Mouse (Mus musculus) spleen, adult 2 months (tissue): ENCODE results near the gene Ofcc1. TPM values are rescaled to one million over a fixed set of nuclear protein-coding genes. Genes with fewer than 3 reads are reported as not detected.

Source experiments
- DNase-seq, 2 experiments: peaks; one replicate each; pipeline versions ENCODE4 v3.0.0 to v3.0.0-alpha.2; 2012 to 2021; ENCODE audit warnings: low spot score in 2 of 2, low read depth in 1 of 2
- H3K27ac ChIP-seq: fragments of 200-500 bp; 2 replicates; pipeline ENCODE4 v1.5.1; 2012; ENCODE audit warnings: low read length, inconsistent platforms; ENCODE audit not compliant: insufficient read depth
- H3K27me3 ChIP-seq: fragments of 200-500 bp; 2 replicates; pipeline ENCODE4 v1.6.1; 2012; ENCODE audit warnings: mild to moderate bottlenecking, moderate library complexity, low read length, inconsistent platforms; ENCODE audit not compliant: control insufficient read depth, insufficient read depth
- H3K36me3 ChIP-seq: fragments of 200-500 bp; 2 replicates; pipeline ENCODE4 v1.6.1; 2012; ENCODE audit warnings: mild to moderate bottlenecking, low read length, inconsistent platforms; ENCODE audit not compliant: control insufficient read depth, insufficient read depth
- H3K4me1 ChIP-seq: fragments of 200-500 bp; 2 replicates; pipeline ENCODE4 v1.6.1; 2011; ENCODE audit warnings: inconsistent platforms; ENCODE audit not compliant: control insufficient read depth, insufficient read depth, insufficient read length
- H3K4me3 ChIP-seq: fragments of 200-500 bp; 2 replicates; pipeline ENCODE4 v1.5.1; 2011; ENCODE audit warnings: mild to moderate bottlenecking, inconsistent platforms; ENCODE audit not compliant: insufficient read depth, insufficient read length; ENCODE audit errors: extremely low read depth
- CTCF ChIP-seq: fragments of 200-500 bp; IDR thresholded peaks from 2 replicates; pipeline ENCODE4 v1.5.1; 2011; ENCODE audit warnings: mild to moderate bottlenecking, inconsistent platforms; ENCODE audit not compliant: insufficient read depth, insufficient read length, insufficient replicate concordance; ENCODE audit errors: extremely low read depth
- POLR2A ChIP-seq: fragments of 200-500 bp; IDR thresholded peaks from 2 replicates; pipeline ENCODE4 v1.6.1; 2011; ENCODE audit warnings: low read depth, low read length, inconsistent platforms
- WGBS: fragments of 180-500 bp; shearing (Covaris S2); methylation state at CpG from one replicate; pipeline ENCODE4 v1.1.7; 2018; 5-methylcytosine and 5-hydroxymethylcytosine counted together
- polyA plus RNA-seq: library from polyadenylated mRNA; depleted of rRNA; stranded (reverse); fragments of >200 nt; gene quantifications from 2 replicates; pipeline ENCODE4 v1.2.3, GENCODE M21; 2012

The Ofcc1 gene
- polyA plus RNA-seq, 1 experiment, result not detected

- 92% methylated on average over 10 of the region's 10 CpGs for WGBS
- Histone ChIP-seq H3K4me3 (no peak overlapping the region), H3K27me3 (no peaks in the 10 kb centered on the region), H3K36me3 (no peaks in the 10 kb centered on the region), H3K27ac (no peak overlapping the region), H3K4me1 (no peaks in the 10 kb centered on the region)
- TF ChIP-seq POLR2A (no peak), CTCF (no peak)
- no peak for DNase-seq
These were observed 70.4 kb downstream of the Ofcc1 start for GRCm38 (mm10) chr13:40290846-40291245.

- 17% methylated on average over 4 of the region's 4 CpGs for WGBS
- no peak overlapping the region for H3K27ac ChIP-seq
- H3K4me1 ChIP-seq, result no peaks in the 10 kb centered on the region
- TF ChIP-seq CTCF (no peak), POLR2A (no peak)
- no peak for DNase-seq
- no peaks in the 10 kb centered on the region for H3K27me3 ChIP-seq
- no peaks in the 10 kb centered on the region for H3K36me3 ChIP-seq
- H3K4me3 ChIP-seq, result no peak overlapping the region
These were observed 72.6 kb downstream of the Ofcc1 start for GRCm38 (mm10) chr13:40288650-40289049.

GRCm38 (mm10) chr13:40287266-40288002 is 73.8 kb downstream of the Ofcc1 start:
- 91% methylated on average over 21 of the region's 21 CpGs for WGBS
- H3K27ac ChIP-seq, result no peak overlapping the region
- no peak for DNase-seq
- H3K27me3 ChIP-seq, result no peaks in the 10 kb centered on the region
- H3K4me1 ChIP-seq, result no peaks in the 10 kb centered on the region
- H3K36me3 ChIP-seq, result no peaks in the 10 kb centered on the region
- no peak overlapping the region for H3K4me3 ChIP-seq
- TF ChIP-seq POLR2A (no peak), CTCF (no peak)

DNA sequence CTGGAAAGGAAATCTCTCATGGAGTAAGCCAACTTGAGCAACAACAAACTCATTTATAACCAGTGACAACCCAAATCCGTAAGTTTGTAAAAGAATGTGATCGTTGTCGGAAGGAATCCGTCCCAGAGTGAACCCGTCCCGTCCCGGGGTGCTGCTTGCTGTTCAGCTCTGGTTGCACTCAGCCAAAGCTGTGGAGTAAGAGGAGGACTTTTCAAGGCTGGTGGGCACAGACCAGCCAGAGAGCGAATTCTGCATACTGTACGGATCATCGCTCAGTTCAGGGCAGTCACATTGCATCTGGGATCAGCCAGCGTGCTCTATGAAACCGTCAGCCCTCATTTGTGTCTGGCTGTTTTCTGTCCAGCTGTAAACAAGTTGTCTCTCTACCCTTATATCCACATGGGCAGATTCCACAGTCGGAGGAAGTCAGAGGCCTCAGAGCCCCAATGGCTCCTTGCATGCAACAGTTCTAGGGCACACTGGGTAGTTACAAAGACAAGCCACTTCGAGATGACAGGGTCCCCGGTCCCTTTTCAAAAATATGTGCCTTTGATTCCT is 75.9 kb downstream of the Ofcc1 start:
- 87% methylated on average over 15 of the region's 15 CpGs for WGBS
- Histone ChIP-seq H3K36me3 (no peaks in the 10 kb centered on the region), H3K4me3 (no peak overlapping the region), H3K4me1 (no peaks in the 10 kb centered on the region), H3K27ac (no peak overlapping the region), H3K27me3 (no peaks in the 10 kb centered on the region)
- DNase-seq, result no peak
- TF ChIP-seq POLR2A, result no peak
- TF ChIP-seq CTCF, result no peak

GRCm38 (mm10) chr13:40280616-40281015 is 80.6 kb downstream of the Ofcc1 start:
- no peaks in the 10 kb centered on the region for H3K27me3 ChIP-seq

GRCm38 (mm10) chr13:40267546-40267945 is 93.7 kb downstream of the Ofcc1 start:
- TF ChIP-seq POLR2A, result no peak
- no peak for TF ChIP-seq CTCF
- 92% methylated on average over 9 of the region's 9 CpGs for WGBS

More at GRCm38 (mm10) chr13:40280616-40281015, 80.6 kb downstream of the Ofcc1 start:
- H3K4me3 ChIP-seq, result no peak overlapping the region
- no peak overlapping the region for H3K27ac ChIP-seq
- TF ChIP-seq CTCF (no peak), POLR2A (no peak)
- H3K36me3 ChIP-seq, result no peaks in the 10 kb centered on the region
- DNase-seq, result no peak
- H3K4me1 ChIP-seq, result no peaks in the 10 kb centered on the region
- WGBS, result 83% methylated on average over 5 of the region's 5 CpGs

GRCm38 (mm10) chr13:40263087-40263807 is 98.0 kb downstream of the Ofcc1 start:
- Histone ChIP-seq H3K27me3 (no peaks in the 10 kb centered on the region), H3K36me3 (no peaks in the 10 kb centered on the region), H3K27ac (no peak overlapping the region), H3K4me3 (no peak overlapping the region), H3K4me1 (no peaks in the 10 kb centered on the region)
- DNase-seq, result no peak
- 86% methylated on average over 16 of the region's 16 CpGs for WGBS
- no peak for TF ChIP-seq POLR2A
- TF ChIP-seq CTCF, result no peak

More at GRCm38 (mm10) chr13:40267546-40267945, 93.7 kb downstream of the Ofcc1 start:
- no peak overlapping the region for H3K4me3 ChIP-seq
- H3K27me3 ChIP-seq, result no peaks in the 10 kb centered on the region
- H3K36me3 ChIP-seq, result no peaks in the 10 kb centered on the region
- no peaks in the 10 kb centered on the region for H3K4me1 ChIP-seq
- no peak overlapping the region for H3K27ac ChIP-seq
- DNase-seq, result no peak
